Mouse (Mus musculus) forebrain, embryonic 13.5 days (tissue): ENCODE measurements around the gene Hprt. TPM values are rescaled to one million over a fixed set of nuclear protein-coding genes. Genes with fewer than 3 reads are reported as not detected.
A peak's percentile ranks its signal among the peaks of the same experiment; 100 is the strongest.

Source experiments
- ATAC-seq: fragments of 200-750 bp; cut with Nextera tagmentation; 2 replicates; pipeline ENCODE4 v1.8.0; 2017
- H3K27ac ChIP-seq: fragments of 300-500 bp; sonication (generic); 2 replicates; pipeline ENCODE4 v1.5.1; 2015; ENCODE audit warnings: inconsistent platforms, mild to moderate bottlenecking, moderate library complexity
- H3K27me3 ChIP-seq: fragments of 300-500 bp; sonication (generic); 2 replicates; pipeline ENCODE4 v1.6.1; 2015; ENCODE audit warnings: mild to moderate bottlenecking, inconsistent platforms
- H3K36me3 ChIP-seq: fragments of 300-500 bp; sonication (generic); 2 replicates; pipeline ENCODE4 v1.6.1; 2015; ENCODE audit warnings: mild to moderate bottlenecking, inconsistent platforms; ENCODE audit not compliant: poor library complexity, severe bottlenecking
- H3K4me1 ChIP-seq: fragments of 300-500 bp; sonication (generic); 2 replicates; pipeline ENCODE4 v1.6.1; 2015; ENCODE audit warnings: inconsistent platforms
- H3K4me2 ChIP-seq: fragments of 300-500 bp; sonication (generic); 2 replicates; pipeline ENCODE4 v1.6.1; 2015; ENCODE audit warnings: inconsistent platforms, mild to moderate bottlenecking, moderate library complexity
- H3K4me3 ChIP-seq: fragments of 300-500 bp; sonication (generic); 2 replicates; pipeline ENCODE4 v1.5.1; 2015; ENCODE audit warnings: mild to moderate bottlenecking, inconsistent platforms
- H3K9ac ChIP-seq: fragments of 300-500 bp; sonication (generic); 2 replicates; pipeline ENCODE4 v1.6.1; 2015; ENCODE audit warnings: mild to moderate bottlenecking, inconsistent platforms
- H3K9me3 ChIP-seq: fragments of 300-500 bp; sonication (generic); replicated peaks from 2 replicates; pipeline ENCODE4 v1.6.1; 2016; ENCODE audit warnings: inconsistent platforms
- WGBS: fragments of 180-500 bp; shearing (Covaris S2); methylation state at CpG from one replicate; pipeline ENCODE4 v1.1.7; 2015; 5-methylcytosine and 5-hydroxymethylcytosine counted together
- polyA plus RNA-seq: library from polyadenylated mRNA; unstranded; fragments of >200 nt; fragmentation: Nextera tagmentation; extraction: Ambion mirVana; gene quantifications from 2 replicates; pipeline ENCODE4 v1.2.1, GENCODE M21; 2015

The Hprt gene
- polyA plus RNA-seq, 1 experiment from 2014 or later = 78.3 TPM

DNA sequence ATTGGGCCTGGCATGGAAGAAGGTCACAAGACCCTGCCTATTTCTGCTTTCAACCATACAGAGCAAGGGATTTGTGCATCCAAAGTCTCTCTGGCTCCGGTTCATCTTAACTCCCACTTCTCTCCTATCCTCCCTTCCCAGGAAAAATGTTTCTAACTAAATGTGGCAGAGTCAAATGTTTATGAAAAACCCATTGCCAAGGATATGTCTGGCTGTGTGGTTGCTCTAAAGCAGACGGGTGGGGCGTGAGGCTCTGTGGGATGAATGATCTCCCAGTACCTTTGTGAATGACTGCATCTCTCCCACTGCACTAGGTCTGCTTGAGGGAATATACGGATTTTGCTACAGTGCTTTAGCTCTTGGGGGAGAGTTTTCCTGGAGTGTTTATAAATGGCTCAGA is 58.1 kb downstream of the Hprt start:
- Histone ChIP-seq H3K27me3 (no peaks in the 10 kb centered on the region), H3K36me3 (no peaks in the 10 kb centered on the region), H3K9ac (no peak overlapping the region), H3K4me3 (no peak overlapping the region), H3K9me3 (no peaks in the 10 kb centered on the region), H3K4me1 (0 out of 2 replicates have a peak, but pooled peaks cover 1% of the 10 kb centered on the region), H3K27ac (no peak overlapping the region), H3K4me2 (no peak overlapping the region)
- 74% methylated on average over 4 of the region's 4 CpGs for WGBS
- ATAC-seq = no peak

DNA sequence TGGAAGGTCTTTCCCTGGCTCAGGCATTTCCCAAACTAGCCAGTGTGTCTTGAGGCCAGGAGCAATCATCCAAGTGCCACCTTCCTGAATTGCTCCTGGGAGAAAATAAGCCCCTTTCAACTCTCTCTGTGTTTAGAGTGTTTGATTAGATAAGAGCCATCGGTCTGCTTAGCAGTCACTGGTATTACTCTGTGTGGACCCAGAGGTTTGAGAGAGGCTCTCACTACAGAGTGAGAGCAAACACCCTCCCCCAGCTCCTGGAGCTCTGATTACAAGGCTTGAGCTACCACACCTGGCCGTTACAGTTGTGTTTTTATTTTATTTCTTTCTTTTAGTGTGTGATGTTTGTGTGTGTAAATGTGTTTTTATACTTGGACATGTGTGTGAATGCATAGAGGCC is 59.0 kb downstream of the Hprt start:
- Histone ChIP-seq H3K36me3 (no peaks in the 10 kb centered on the region), H3K9ac (no peak overlapping the region), H3K27ac (no peak overlapping the region), H3K4me3 (no peak overlapping the region), H3K27me3 (no peaks in the 10 kb centered on the region), H3K4me1 (0 out of 2 replicates have a peak, but pooled peaks cover 5% of the 10 kb centered on the region), H3K4me2 (no peak overlapping the region), H3K9me3 (no peaks in the 10 kb centered on the region)
- 71% methylated on average over 2 of the region's 2 CpGs for WGBS
- no peak for ATAC-seq

DNA sequence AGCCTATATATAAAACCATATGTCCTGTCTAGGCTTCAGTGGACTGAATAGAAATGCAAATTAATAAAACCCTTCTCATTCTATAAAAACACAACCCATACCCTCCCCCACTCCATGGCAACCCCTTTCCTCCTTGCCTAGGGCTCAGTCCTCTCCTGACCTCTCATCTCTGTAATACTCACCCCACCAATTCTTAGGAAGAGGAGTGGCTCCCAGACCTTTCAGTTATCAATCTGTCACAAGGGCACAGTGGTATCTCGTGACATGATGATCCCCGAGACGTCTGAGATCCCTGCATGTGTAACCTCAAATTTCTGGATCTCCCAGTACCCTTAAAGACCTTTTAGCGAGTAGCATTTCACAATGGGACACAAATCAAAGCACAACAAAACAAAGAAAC is 61.3 kb downstream of the Hprt start:
- ATAC-seq = no peak
- 36% methylated on average over 4 of the region's 4 CpGs for WGBS
- Histone ChIP-seq H3K4me2 (no peak overlapping the region), H3K36me3 (no peaks in the 10 kb centered on the region), H3K4me1 (peaks cover 11% of the 10 kb centered on the region; the same call in 1 of the 2 replicates), H3K27ac (no peak overlapping the region), H3K9ac (no peak overlapping the region), H3K4me3 (no peak overlapping the region), H3K27me3 (no peaks in the 10 kb centered on the region), H3K9me3 (no peaks in the 10 kb centered on the region)

DNA sequence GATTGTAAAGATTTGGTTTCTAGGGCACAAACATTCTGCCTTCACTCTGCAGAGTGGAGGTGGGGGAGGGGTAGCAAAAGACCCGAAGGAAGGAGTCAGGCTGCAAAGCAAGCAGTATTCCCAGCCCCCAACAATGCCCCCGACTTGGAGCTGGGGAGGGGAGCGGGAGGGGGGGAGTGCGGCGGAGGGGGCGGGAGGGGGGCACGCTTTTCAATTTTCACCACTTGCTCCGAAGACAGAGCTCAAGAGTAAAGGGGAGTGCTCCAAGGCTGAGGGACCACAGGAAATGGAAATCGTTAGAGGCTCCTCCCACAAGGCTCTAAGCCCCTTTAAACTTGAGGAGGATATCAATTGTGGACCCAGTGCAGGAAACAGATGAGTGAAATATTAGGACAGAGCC is 62.4 kb downstream of the Hprt start:
- Histone ChIP-seq H3K9ac (no peak overlapping the region), H3K36me3 (no peaks in the 10 kb centered on the region), H3K27ac (no peak overlapping the region), H3K4me1 (peaks cover 11% of the 10 kb centered on the region; the same call in 1 of the 2 replicates), H3K9me3 (no peaks in the 10 kb centered on the region), H3K4me3 (peak overlapping the region; percentile 20; the same call in 1 of the 2 replicates), H3K27me3 (no peaks in the 10 kb centered on the region), H3K4me2 (peak overlapping the region; percentile 51)
- ATAC-seq = 0 out of 2 replicates have a peak, but pooled peaks have one; percentile 48
- WGBS = 20% methylated on average over 7 of the region's 9 CpGs

DNA sequence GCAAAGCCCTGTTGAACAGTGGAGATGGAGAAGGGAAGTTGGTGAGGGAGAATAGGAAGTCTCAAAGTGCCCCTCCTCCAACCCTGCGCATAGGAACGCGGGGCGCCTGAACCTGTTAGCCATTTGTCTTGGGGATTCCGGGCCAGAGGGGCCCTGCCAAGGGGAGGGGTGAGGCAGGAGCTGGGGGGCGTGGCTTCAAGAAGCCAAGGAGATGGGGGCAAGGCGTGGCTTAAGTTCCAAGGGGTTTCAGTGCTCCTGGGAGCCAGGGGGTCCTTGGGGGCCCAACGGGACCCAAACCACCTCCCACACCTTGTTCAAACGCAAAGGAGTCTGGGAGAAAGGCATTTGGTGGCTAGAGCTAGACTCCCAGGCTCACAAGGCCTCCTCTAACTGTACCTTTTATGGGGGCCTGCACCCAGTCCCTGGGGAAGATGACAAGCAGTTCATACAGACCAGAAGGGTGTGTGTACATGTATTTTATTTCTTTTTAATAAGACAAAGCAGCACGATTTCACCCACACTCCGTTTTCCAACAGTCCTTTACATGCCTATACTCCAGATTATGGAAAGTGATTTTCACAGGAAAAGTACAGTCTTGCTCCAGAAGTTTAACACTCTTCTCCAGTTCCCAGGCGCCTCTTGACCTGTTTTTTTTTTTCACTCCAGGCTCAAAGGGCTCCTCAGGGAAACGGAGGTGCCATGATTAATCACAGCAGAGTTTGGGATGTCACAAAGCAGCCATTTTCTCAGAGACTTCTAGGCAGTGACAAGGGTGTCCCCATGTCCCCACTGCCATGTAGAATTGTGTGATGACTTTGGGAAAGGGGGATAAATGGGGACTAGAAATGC is 64.9 kb downstream of the Hprt start:
- ATAC-seq = no peak
- H3K27ac ChIP-seq = no peak overlapping the region
- H3K4me3 ChIP-seq = no peak overlapping the region
- H3K9ac ChIP-seq = no peak overlapping the region
- peak overlapping the region; percentile 25 for H3K4me2 ChIP-seq
- H3K36me3 ChIP-seq = no peaks in the 10 kb centered on the region
- no peaks in the 10 kb centered on the region for H3K9me3 ChIP-seq
- H3K4me1 ChIP-seq = peaks cover 11% of the 10 kb centered on the region; the same call in 1 of the 2 replicates
- no peaks in the 10 kb centered on the region for H3K27me3 ChIP-seq
- WGBS = 25% methylated on average over 13 of the region's 13 CpGs

DNA sequence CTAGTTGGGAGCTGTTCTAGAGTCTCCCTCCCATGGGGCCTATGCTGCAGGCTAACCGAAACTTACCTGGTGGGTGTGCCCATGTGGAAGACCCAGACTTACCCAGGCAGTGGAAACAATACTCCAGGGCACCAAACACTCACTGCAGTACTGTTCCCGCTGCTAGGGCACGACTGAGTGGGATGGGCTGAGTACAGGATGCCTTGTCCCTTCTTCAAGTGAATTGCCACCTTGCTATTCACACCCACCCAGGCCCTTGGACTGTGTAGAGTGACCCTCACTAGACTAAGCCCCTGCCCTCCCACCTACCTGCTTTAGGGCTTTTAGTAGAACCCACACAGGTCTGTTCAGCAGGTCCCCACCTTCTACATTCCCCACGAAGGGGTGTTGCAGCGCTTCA is 65.9 kb downstream of the Hprt start:
- Histone ChIP-seq H3K27ac (no peak overlapping the region), H3K27me3 (no peaks in the 10 kb centered on the region), H3K9me3 (no peaks in the 10 kb centered on the region), H3K36me3 (no peaks in the 10 kb centered on the region), H3K4me2 (no peak overlapping the region), H3K4me3 (no peak overlapping the region), H3K9ac (no peak overlapping the region), H3K4me1 (peaks cover 18% of the 10 kb centered on the region)
- 64% methylated on average over 5 of the region's 5 CpGs for WGBS
- ATAC-seq = no peak

DNA sequence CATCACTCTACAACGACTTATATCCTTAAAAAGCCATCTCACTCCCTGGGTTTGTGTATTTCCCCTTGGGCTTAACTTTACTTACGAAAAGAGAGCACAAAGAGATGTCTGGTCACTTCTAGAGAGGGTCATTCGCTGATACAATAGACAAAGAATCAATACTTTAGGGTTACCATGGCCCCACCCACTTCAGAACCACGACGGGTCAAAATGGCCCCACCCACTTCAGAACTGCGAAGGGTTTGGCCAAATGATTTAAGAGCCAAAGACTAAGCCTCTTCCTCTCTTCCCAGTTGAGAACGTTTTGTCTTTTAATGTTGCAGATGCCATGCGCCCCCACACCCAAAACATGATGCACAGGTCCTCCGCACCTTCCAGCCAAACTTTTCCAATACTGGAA is 67.8 kb downstream of the Hprt start:
- no peaks in the 10 kb centered on the region for H3K27me3 ChIP-seq
- peak overlapping the region; percentile 52 for H3K4me3 ChIP-seq
- H3K4me2 ChIP-seq = peak overlapping the region; percentile 61
- no peak overlapping the region for H3K27ac ChIP-seq
- peak overlapping the region; percentile 69; the same call in 1 of the 2 replicates for H3K9ac ChIP-seq
- no peak for ATAC-seq
- no peaks in the 10 kb centered on the region for H3K36me3 ChIP-seq
- 10% methylated on average over 9 of the region's 9 CpGs for WGBS
- no peaks in the 10 kb centered on the region for H3K9me3 ChIP-seq
- peaks cover 18% of the 10 kb centered on the region for H3K4me1 ChIP-seq

DNA sequence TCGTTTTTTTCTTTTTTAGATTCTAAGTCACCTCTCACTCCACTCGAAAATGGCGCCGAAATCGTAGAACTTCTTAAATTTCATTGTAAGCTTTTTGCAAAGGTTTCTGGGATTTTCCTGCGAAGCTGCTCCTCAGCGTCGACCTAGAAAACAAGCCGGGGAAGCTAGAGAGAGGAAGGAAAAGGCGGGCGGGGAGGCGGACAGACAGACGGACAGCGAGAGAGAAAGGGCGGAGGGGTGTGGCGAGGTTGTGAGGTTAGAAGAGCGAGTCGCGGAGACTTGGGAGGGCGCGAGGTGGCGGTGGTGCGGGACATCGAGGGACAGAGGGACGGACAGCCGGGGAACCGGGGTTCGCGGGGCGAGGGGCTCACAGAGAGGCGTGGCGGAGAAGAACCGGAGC is 68.7 kb downstream of the Hprt start:
- peak overlapping the region; percentile 52 for H3K4me3 ChIP-seq
- ATAC-seq = no peak; the same call in 1 of the 2 replicates
- peak overlapping the region; percentile 57 for H3K27ac ChIP-seq
- peak overlapping the region; percentile 69 for H3K9ac ChIP-seq
- no peaks in the 10 kb centered on the region for H3K27me3 ChIP-seq
- H3K9me3 ChIP-seq = no peaks in the 10 kb centered on the region
- peak overlapping the region; percentile 61 for H3K4me2 ChIP-seq
- peaks cover 14% of the 10 kb centered on the region for H3K4me1 ChIP-seq
- WGBS = 24% methylated on average over 25 of the region's 33 CpGs
- no peaks in the 10 kb centered on the region for H3K36me3 ChIP-seq

DNA sequence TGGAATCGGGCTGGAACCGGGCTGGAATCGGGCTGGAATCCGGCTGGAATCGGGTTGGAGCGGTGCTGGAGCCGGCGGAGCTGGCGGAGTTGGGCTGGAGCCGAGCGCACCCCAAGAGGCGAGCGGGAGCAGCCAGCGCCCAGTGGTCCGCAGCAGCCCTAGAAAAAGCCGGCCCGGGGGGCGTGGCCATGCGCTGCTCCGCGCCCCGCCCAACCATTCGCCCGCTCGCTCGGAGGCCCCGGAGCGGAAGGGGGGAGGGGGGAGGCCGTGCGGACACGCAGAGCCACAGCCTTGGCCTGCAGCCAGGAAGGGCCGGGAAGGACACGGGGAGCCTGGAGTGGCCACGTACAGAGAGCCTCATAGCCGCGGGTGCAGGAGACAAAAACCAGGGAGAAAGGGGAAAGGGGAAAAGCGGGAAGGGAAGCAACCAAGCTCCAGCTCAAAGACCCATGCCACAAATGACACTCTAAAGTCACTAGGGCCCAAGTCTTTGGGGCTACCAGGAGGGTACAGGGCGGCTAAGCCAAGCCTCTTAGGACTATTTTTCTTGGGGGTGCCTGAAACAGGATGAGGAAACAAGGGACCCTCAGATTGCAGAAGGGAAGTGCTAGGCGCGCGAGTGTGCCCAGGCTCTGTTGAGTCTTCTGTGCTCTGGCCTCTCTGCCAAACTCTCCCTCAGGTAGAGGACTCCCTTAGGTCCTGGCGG is 69.3 kb downstream of the Hprt start:
- 11% methylated on average over 33 of the region's 42 CpGs for WGBS
- peak overlapping the region; percentile 57 for H3K27ac ChIP-seq
- peak; percentile 91 for ATAC-seq

DNA sequence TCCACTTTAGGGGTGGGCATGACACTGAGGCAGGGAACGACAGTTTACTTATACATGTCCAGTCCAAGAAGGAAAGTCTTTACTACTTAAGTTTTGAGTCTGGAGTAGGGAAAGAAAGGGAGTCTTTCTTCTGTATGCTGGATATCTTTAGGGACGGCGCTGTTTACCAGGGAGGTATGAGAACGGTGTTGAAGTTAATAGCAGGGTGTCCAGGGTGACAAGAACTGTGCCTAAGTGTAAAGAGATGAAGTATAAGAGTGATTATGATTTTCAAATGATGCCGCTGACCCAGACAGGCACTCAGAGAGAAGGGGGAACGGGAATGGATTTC is 69.8 kb downstream of the Hprt start:
- H3K4me2 ChIP-seq = peak overlapping the region; percentile 61
- H3K27ac ChIP-seq = 0 out of 2 replicates have a peak overlapping the region, but pooled peaks have one; percentile 57
- peak overlapping the region; percentile 52 for H3K4me3 ChIP-seq
- 24% methylated on average over 6 of the region's 6 CpGs for WGBS
- no peaks in the 10 kb centered on the region for H3K9me3 ChIP-seq
- peaks cover 10% of the 10 kb centered on the region; the same call in 1 of the 2 replicates for H3K4me1 ChIP-seq
- ATAC-seq = no peak
- H3K9ac ChIP-seq = no peak overlapping the region
- no peaks in the 10 kb centered on the region for H3K27me3 ChIP-seq
- H3K36me3 ChIP-seq = no peaks in the 10 kb centered on the region

More for the DNA sequence above, 69.3 kb downstream of the Hprt start:
- Histone ChIP-seq H3K4me2 (peak overlapping the region; percentile 61), H3K36me3 (no peaks in the 10 kb centered on the region), H3K27me3 (no peaks in the 10 kb centered on the region), H3K9me3 (no peaks in the 10 kb centered on the region), H3K4me3 (peak overlapping the region; percentile 52), H3K9ac (peak overlapping the region; percentile 69), H3K4me1 (peaks cover 14% of the 10 kb centered on the region)

DNA sequence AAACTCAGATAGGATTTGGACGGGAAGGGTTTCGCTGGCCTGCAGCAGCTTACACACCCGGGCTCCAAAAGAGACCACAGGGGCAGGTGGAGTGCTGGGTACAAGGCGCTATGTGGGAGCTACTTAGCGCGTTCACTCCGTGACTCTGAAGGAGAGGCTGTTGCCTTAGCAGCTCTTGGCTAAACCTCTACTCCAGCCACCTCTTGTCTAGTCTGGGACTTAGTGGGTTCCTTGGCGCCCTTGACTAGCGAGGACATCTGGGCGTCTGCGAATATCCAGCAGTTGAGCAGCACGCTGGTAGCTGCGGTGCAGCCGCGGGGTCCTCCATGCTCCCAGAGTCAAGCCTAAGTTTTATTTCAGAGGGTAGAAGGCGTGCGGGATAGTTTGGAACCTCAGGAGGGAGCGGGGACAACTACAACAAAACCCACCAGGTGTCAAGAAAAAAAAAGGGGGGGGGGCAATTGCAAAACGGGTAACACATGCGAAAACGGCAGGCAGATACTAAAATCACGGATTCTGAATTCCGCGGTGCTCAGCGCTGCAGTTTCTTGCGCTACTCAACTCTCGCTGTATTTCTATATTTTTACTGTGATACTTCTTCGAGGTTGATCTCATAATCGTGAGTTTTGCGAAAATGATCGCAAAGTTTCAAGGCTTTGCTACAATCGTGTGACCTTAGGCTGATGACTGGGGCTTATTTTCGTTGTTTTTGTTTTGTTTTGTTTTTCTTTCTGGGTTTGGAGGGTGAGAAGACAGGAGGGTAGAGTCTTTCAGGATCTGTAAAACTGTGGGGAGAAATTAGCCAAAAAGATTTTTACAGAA is 70.7 kb downstream of the Hprt start:
- Histone ChIP-seq H3K27me3 (no peaks in the 10 kb centered on the region), H3K9ac (no peak overlapping the region), H3K36me3 (no peaks in the 10 kb centered on the region), H3K27ac (no peak overlapping the region), H3K4me3 (peak overlapping the region; percentile 24), H3K4me1 (peaks cover 8% of the 10 kb centered on the region; the same call in 1 of the 2 replicates), H3K9me3 (no peaks in the 10 kb centered on the region), H3K4me2 (peak overlapping the region; percentile 59)
- ATAC-seq = no peak
- WGBS = 16% methylated on average over 33 of the region's 33 CpGs
